Mouse (Mus musculus): Measurements from ENCODE around the gene Tshz2.

Gene Tshz2

DNA sequence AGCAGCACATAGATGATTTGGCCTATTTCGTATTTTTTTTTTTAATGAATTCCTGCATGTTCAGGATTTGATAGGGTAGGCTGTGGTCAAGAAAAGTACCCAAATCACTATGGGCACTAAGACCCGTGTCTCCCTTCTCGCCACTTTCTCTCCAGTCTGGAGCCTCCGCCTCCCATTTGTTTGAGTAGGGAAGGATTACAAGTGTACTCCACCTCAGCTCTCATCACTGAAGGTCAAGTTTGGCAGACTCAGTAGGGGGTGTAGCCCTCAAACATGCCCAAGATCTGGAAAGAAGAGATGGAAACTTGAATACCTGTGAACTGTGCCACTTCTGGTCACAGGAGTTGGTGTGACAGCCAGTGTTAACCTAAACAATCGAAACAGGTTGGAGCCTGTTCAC, 66.3 kb downstream of the Tshz2 start:
- no peak for DNase-seq (ENCODE audit: low read depth, low spot score)

DNA sequence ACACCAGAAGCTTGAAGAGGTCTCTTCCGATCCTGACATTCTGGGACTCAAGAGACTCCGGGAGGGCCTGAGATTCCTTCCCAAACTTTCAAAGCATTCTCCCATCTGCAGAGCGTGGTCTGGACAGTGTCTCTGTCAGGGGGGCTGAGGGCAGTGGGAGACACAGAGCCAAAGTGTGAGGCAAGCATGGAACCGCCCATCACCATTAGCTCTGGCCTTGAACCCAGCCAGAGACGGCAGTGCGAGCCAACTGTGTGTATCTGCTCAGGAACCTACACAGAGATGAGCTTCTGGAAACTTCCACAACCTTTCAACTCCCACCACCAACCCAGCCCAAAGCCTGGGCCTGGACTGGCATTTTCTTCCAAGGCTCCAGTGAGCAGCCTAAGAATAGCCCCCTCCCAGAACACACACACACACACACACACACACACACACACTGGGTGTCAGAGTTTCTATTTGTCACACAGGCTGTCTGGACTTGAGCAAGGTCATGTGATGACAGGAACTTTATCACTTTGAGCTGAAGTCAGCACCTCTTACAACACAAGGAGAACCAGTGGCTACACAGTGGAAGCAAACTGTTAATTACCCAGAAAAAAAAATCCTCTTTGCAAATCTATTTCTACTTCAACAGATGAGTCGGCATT, 67.2 kb downstream of the Tshz2 start:
- no peak for DNase-seq (ENCODE audit: low read depth, low spot score)

DNA sequence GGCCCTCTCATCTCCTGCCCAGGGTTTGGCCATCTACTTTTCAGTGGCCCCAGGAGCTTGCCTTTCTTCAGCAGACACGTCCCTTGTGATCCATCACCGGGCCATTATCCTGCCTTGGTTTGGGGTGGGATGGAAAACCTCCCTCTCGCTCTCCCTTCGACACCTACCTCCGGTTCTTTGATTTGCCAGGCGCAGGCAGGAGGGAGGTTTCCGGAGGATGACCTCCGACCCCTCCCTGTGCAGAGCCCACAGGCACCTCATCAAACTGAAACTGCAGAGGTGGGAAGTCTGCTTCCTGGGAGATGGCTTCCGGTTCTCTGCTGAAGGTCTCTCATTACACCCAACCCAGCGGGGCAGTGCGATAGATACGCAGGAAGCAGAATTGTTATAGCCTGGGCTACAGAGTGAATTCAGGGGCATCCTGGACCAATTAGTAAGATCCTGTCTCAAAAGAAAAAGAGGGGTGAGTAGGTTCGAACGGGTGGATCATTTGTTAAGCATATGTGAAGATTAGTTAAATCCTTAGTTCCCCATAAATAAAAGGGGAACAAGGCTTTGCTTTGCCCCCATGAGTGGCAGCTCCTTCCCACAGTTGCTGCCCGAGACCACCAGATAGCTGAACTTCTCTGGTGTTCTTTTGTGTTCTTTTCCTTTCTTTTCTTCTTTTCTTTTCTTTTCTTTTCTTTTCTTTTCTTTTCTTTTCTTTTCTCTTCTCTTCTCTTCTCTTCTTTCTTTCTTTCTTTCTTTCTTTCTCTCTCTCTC, 70.1 kb downstream of the Tshz2 start:
- peak; percentile 14 for DNase-seq (ENCODE audit: low read depth, low spot score)

DNA sequence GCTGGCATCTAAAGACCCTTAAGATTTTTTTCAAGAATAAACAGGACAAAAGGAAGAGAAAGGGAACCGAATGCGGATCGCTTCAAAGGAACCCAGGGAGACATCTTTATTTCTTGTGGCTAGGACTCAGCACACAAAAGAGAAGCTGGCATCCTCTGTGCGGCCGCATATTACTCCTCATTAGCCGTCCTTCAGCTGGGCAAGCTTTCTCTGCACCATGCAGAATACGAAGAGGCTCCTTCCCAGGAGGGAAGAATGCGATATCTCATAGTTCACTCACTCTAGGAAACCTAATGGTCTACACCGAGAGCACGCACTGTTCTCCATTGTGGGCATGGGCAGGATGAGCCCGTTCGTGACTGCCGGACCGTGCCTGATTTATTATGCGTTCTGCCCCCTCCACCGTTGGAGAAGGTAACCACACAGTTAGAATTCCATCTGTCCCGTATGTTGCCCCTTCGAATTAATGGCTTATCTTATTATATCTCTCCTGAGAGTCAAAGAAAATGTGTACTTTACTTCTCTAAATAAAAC, 89.0 kb downstream of the Tshz2 start:
- DNase-seq (ENCODE audit: low read depth, low spot score): no peak

DNA sequence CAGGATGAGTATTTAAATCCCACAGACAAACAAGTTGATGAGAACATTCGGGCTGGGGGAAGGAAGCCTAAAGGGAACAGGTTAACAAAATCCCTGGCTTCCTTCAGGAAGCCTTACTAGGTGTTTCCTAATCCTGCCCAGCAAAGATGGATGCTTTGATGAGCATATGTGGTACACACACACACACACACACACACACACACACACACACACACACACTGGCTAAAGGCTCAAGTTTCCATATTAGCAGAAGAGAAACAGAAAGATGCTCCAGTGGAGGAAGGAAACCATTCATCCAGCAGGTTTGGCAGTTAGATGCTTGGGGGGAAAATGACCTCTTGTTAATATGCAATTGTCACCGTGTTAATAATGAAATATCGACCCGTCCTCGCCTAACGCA, 89.5 kb downstream of the Tshz2 start:
- no peak for DNase-seq (ENCODE audit: low read depth, low spot score)

DNA sequence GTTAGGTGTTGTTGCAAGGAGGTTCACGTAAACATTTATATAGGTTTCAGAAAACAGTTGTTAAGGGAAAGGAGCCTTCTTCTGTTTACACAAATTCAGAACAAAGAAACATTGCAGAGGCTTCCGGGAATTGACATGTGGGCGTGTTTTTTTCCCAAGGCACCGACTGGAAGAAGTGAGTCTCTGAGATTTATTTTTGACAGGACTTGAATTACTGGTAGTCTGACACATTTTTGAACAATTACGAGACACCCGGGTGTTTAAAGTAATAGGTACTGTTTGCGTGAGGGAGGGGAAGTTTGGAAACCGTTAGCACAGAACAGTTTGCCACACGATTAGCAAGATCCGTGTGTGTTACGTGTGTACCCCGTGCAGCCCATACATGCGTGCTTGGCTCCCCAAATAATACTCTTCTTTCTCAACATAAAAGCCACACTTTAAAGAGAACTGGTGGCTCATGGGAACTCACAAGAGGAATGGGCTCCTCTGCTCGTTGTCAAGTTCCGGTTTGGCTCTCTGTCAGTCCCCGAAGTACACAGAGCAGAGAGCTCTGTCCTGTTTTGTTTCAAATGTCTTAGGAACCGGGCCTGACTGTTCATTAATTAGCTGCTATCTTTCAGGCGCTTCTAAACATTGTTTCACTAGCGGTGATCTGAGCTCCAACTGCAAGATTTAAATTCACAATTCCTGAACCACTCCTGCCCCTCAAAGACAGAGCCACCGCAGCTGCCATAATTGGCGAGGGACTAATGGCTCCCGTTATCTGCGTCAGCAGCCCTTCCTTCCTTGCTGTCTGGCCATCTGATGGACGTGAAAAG, 91.0 kb downstream of the Tshz2 start:
- DNase-seq (ENCODE audit: low read depth, low spot score): no peak

DNA sequence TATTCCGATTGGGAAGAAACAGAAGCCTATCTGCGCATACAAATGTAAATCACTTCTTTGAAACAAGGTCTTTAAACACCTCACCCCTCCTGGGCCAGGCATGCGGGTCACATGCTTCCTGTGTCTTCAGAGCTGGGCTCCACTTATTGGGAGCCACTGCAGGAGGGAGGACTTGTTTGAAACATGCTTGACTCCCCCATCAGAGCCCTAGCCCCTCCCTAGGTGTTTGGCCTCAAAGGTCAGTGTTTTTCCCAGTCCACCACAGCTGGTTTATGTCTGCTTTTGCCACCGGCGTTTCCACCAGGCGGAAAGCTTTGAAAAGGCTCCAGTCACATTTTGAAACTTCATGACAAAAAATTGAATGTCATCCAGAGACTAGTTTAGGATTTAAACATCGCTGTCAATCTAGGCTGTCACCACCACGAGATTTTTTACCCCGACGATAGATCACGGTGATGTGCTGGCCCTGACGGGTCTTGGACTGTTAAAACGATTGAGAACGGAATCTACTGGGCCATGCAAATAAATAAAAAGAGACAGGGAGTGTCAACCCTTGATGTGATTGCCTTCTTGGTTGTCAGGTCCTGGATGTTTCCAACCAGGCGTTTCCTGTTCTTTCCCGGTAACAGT, 96.0 kb downstream of the Tshz2 start:
- no peak for DNase-seq (ENCODE audit: low read depth, low spot score)

DNA sequence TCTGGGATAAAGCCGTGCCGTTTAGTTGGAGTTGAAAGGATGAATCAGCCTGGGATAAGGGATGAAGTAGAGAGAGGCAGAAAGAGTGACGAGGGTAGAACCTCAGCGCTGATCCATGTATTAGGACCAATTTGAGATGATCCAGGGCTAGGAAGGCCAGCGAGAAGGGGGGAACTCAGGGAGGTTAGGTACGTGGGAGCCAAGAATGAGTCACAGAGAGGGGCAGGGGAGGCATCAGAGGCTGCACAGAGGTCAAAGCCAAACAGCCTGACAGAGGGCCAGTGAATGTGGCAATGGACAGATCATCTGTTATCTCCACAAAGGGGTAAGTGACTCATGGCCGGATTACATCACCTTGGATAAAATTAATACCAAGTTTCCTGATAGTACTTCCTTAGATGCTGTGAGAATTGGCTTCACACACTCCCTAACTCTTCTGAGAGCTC, 97.8 kb downstream of the Tshz2 start:
- DNase-seq (ENCODE audit: low read depth, low spot score): no peak

DNA sequence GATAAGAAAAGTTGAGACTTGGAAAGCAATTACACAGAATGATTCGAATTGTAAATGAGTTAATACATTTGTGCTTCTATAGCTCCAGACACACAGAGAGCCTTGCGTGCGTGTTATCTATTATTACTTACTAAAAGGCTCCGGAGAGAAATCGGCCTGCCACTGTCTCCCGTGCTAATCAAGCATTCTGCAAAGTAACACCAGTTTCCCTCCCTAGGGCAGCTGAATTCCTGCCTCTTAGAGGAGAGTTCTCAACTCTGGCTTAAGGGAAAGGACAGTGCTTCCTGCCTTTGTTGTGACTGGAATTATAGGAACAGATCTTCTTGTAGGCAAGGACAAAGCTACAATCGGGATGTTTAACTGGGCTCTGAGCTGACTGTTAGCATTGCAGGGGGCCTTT, 101.2 kb downstream of the Tshz2 start:
- DNase-seq (ENCODE audit: low read depth, low spot score): no peak

DNA sequence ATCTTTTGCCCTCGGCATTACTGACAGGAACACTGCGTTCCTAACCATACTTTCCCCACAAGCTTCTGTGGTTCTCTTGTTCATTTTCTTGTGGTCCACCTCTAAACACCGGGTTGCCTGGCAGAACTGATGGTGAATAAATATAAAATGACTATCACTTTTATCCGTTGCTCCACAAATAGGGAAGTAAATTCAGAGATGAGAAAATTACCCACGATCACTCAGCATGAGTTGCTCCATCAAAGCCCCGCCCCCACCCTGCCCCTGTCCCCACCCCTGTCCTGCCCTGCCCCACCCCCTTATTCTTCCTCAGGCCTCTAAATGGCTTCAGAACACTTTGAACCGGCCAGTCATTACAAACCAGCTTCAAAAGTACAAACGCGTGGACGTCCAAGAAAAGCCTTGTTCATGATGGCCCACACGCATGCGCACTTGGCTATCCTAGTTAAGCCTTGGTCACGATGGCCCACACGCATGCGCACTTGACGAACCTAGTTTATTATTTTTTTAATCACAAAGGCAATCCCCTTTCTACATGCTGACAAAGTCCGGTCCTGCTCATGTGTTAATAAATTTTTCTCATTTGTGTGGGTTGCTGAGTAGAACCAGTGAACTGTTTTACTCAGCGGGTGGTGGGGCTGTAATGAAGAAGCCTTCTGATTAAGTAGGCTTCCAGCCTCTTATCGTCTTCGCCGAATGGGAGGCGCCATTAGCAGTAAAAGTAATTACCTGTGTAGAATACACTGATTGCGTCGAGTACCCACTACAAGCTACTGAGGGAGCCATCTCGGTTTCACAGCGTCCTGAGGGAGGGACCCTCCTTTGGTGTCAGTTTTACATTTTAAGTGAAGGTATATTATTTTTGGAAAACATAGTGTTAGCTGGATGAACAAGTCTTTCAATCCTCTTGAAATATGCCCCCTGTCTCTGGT, 102.9 kb downstream of the Tshz2 start:
- DNase-seq (ENCODE audit: low read depth, low spot score): no peak

DNA sequence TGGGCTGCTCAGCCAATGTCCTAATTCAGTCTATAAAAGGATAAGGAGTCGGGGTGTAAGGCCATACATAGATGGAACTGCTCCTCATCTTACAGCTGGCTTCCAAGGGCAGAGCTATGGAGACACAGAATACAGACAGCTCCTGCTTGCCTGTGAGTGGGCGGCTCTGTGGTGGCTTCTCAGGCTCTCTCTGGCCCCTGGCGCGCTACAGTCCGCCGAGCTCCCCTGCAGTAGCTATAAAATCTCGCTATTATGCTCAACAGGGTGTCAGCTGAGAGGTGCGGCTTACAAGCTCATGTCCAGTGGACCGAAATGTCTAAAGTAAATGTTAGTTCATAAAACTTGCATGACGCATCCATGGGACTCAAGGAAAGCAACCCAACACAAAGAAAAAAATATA, 108.2 kb downstream of the Tshz2 start:
- no peak for DNase-seq (ENCODE audit: low read depth, low spot score)

DNA sequence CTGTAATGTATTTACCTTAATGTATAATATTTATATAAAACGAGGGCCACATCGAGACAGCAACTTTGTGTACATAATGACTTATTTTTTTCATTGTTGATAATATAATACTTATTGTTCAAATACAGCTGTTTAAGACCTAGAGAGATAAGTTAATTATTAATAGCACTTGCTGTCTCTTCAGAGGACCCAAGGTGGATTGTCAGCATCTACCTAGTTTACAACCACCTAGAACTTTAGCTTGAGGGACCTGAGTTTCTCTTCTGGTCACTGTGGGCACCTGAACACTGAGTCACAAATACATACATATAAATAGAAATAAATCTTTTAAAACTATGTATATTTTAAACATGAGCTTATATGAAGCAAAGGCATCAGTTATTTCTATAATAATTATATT, 110.0 kb downstream of the Tshz2 start:
- DNase-seq (ENCODE audit: low read depth, low spot score): no peak

DNA sequence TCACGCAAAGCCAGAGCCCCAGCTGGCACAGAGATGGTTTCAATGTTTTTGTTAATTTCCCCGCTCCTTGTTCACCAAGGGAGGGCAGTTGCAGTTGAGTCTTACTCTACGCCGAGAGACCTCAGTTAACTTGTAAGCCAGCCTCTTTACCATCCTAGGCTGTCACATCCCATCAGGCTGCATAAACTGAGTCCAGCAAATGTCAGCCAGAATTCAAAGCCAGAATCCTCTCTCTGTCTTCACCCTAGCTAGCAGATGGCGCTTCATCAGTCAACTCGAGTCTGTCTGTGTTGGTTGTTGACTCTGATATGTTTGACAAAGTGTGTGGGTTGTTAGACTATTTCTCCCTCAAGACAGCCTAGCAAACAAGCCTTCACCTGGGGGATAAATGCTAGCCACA, 110.5 kb downstream of the Tshz2 start:
- DNase-seq (ENCODE audit: low read depth, low spot score): no peak

DNA sequence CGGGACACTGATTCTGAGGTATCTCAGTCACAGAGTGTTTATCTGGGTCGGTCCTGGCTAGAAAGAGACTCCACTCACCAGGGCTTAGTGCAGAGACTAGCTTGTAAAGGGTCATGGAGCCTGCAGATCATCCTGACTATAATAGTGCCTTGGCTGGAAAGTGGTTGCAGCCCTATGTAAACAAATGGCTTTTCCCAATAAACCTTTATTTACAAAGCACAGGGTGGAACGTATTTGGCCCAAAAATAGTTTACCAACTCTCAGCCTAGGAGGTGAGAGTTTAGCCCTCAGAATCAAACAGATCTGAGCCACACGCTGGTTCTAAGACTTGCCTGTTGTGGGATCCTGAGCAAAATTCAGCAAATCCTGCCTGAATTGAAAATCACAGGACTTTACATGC, 111.1 kb downstream of the Tshz2 start:
- DNase-seq (ENCODE audit: low read depth, low spot score): no peak

DNA sequence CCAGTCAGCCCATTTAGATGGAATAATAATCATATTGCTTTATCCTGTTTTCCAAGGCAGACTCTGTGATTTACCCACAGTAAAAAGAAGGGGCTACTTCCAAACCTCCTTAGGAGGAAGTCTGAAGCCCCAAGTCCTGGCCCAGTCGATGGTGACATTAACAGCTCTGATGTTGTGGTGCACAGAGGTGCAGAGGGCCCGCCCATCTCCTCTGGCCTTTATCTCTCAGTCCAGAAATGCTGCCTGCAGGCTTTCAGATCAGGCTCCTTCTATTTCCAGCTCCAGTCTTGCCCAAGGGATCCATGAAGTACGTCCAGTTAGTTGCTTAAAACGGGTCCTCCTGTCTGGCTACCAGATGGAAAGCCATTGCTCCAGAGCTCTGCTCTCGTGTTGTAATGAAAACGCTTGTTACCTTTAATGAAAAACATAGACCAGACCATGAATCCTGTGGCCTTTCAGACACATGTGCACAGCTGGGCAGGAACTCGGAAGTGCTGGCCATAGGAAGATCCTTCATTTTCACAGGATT, 114.4 kb downstream of the Tshz2 start:
- DNase-seq (ENCODE audit: low read depth, low spot score): no peak

DNA sequence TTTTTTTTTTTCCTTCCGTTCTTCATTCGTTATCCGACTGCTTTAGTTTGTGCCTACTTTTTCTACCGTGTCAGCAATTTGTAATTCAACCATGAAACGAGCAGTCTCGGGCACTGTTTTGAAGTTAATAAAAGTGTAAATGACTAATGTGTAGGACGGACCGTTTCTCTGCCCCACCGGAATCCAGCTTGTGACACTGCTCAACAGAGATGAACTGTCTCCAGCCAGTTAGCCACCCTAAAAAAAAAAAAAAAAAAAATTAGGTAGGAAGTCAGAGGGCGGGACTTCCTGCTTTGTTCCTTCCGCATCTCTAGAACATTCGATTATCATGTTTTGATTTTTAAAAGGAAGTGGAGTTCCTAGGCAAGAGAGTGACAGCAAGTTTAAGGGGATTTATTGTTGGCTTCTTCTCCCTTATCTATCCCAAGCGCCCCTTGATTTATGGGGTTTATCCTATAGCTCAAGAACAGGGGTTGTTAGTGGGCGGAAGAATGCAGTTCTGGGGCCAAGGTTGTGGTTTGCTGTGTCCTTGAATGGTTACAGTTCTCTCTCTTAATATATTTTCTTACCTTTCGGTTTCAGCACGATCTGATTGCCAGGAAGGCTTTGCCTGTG, 116.6 kb downstream of the Tshz2 start:
- no peak for DNase-seq (ENCODE audit: low read depth, low spot score)

DNA sequence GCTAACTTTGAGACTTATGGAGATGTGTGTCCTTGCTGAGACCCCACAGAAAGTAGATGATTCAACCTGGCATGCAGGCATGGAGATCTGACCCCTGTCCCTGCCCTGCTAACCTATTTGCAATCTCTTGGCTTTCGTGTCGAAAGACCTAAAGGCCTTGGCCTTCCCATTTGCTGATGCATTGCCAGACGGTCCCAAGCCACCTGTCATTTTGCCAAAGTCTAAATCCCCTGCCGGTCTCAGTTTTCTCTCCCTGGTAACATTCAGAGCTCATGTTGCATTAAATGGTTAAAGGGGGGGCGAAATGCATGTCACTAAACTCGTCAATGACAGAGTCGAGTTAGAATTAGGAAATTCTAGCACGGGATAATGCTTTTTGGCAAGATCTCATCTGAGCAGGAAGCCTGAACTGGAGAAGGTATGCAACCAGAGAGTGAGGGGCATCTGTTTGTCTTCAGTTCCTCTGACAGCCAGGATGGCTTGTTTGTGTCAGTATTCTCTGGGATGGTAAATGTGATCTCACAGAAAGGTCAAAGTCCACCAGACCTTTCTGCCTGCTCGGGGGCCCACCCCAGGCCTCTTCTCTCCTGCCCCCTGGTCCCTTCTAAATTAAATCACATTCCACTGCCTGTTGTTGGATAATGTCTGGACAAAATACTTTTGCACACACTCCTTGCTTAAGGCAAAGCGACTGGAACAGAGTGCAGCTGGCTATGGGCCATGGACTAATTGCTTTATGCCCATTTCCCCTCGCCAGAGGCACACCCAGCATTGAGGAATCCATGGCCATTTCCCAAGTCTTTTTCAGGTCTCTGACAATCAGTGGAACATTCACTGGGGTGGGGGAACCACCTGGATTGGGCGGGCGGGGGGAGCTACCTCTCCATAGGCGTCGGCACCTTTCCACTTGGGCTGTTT, 118.0 kb downstream of the Tshz2 start:
- DNase-seq (ENCODE audit: low read depth, low spot score): no peak

DNA sequence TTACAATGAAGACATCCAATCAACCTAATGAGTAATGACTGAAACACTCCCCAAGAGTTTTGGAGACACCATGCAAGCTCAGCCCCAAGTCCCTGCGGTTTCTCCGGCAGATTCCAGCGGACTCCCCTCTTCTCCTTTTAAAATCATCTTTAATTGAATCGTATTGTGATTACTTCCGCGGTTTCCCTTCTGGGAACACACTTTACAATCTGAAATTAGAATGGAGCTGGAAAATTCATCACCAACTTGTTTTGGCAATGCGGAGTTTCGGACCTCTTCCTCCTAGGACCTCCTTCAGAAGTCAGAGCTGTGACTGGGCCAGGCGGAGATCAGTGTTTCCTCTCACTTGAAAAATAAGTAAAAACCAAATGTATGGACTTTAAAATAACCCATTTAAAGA, 119.3 kb downstream of the Tshz2 start:
- no peak for DNase-seq (ENCODE audit: low read depth, low spot score)

DNA sequence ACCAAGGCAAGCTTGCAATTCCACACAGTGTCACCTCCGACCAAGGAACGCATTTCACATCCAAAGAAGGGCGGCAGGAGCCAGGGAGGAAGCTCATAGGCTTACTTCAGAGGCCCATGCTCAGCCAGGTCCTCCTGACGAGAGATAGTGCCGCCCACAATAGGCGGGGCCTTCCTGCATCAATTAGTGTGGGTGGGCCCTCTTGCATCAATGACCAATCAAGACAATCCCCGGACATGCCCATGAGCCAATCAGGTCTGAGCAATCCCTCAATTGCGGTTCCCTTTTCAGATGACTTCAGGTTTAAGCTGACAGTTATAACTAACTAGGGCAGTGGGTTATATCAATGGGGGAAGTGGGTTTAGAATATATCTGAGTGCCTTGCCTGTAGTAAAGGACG, 120.6 kb downstream of the Tshz2 start:
- no peak for DNase-seq (ENCODE audit: low read depth, low spot score)
